Mouse (Mus musculus) liver, embryonic 12.5 days (tissue): Measurements from ENCODE around the gene Krtap16-3. TPM values are rescaled to one million over a fixed set of nuclear protein-coding genes. Genes with fewer than 3 reads are reported as not detected.

Source experiments
- ATAC-seq: fragments of 200-750 bp; cut with Nextera tagmentation; 2 replicates; pipeline ENCODE4 v1.8.0; 2017; ENCODE audit warnings: moderate number of reproducible peaks, mild to moderate bottlenecking, moderate library complexity
- H3K27ac ChIP-seq: fragments of 300-500 bp; sonication (generic); 2 replicates; pipeline ENCODE4 v1.5.1; 2016; ENCODE audit warnings: mild to moderate bottlenecking
- H3K27me3 ChIP-seq: fragments of 300-500 bp; sonication (generic); replicated peaks from 2 replicates; pipeline ENCODE4 v1.6.1; 2016; ENCODE audit warnings: mild to moderate bottlenecking, moderate library complexity
- H3K36me3 ChIP-seq: fragments of 300-500 bp; sonication (generic); 2 replicates; pipeline ENCODE4 v1.6.1; 2016; ENCODE audit warnings: mild to moderate bottlenecking, moderate library complexity
- H3K4me1 ChIP-seq: fragments of 300-500 bp; sonication (generic); 2 replicates; pipeline ENCODE4 v1.6.1; 2016
- H3K4me2 ChIP-seq: fragments of 300-500 bp; sonication (generic); 2 replicates; pipeline ENCODE4 v1.6.1; 2016; ENCODE audit warnings: mild to moderate bottlenecking, moderate library complexity
- H3K4me3 ChIP-seq: fragments of 300-500 bp; sonication (generic); 2 replicates; pipeline ENCODE4 v1.5.1; 2016; ENCODE audit warnings: mild to moderate bottlenecking, moderate library complexity
- H3K9ac ChIP-seq: fragments of 300-500 bp; sonication (generic); 2 replicates; pipeline ENCODE4 v1.6.1; 2016; ENCODE audit warnings: mild to moderate bottlenecking, moderate library complexity
- H3K9me3 ChIP-seq: fragments of 300-500 bp; sonication (generic); replicated peaks from 2 replicates; pipeline ENCODE4 v1.6.1; 2016; ENCODE audit warnings: mild to moderate bottlenecking, moderate library complexity
- WGBS: fragments of 180-500 bp; shearing (Covaris S2); methylation state at CpG from one replicate; pipeline ENCODE4 v1.1.7; 2016; ENCODE audit not compliant: insufficient replicate concordance; 5-methylcytosine and 5-hydroxymethylcytosine counted together
- polyA plus RNA-seq: library from polyadenylated mRNA; unstranded; fragments of >200 nt; fragmentation: Nextera tagmentation; extraction: Ambion mirVana; gene quantifications from 2 replicates; pipeline ENCODE4 v1.2.1, GENCODE M21; 2016

Krtap16-3 gene
- not detected in 2 replicates for polyA plus RNA-seq

GRCm38 (mm10) chr16:88962773-88963172 lies at the start of gene Krtap16-3:
Gene Krtap16-3 (minus strand): TSS chr16:88962873.
- Histone ChIP-seq H3K4me2 (no peak within 1 kb of the TSS), H3K4me3 (no peak within 1 kb of the TSS), H3K27ac (no peak within 1 kb of the TSS), H3K9ac (no peak within 1 kb of the TSS), H3K27me3 (no peaks in the 10 kb centered on the region), H3K36me3 (no peaks in the 10 kb centered on the region), H3K4me1 (no peaks in the 10 kb centered on the region), H3K9me3 (0 out of 2 replicates have a peak, but pooled peaks cover 4% of the 10 kb centered on the region)
- ATAC-seq, result no peak
- 73% methylated on average over 7 of the region's 7 CpGs for WGBS

- ATAC-seq, result no peak
- 68% methylated on average over 5 of the region's 5 CpGs for WGBS
- no peak within 1 kb of the TSS for H3K9ac ChIP-seq
- H3K4me2 ChIP-seq, result no peak within 1 kb of the TSS
- no peaks in the 10 kb centered on the region for H3K27me3 ChIP-seq
- no peaks in the 10 kb centered on the region for H3K9me3 ChIP-seq
- H3K4me3 ChIP-seq, result no peak within 1 kb of the TSS
- H3K36me3 ChIP-seq, result no peaks in the 10 kb centered on the region
- H3K27ac ChIP-seq, result no peak within 1 kb of the TSS
- H3K4me1 ChIP-seq, result no peaks in the 10 kb centered on the region
Measured at GRCm38 (mm10) chr16:89010659-89011058, 48.0 kb upstream of the Krtap16-3 start, which contains the start of gene Krtap22-2. Gene Krtap22-2 (minus strand): TSS chr16:89010759.

- WGBS, result 78% methylated on average over 6 of the region's 6 CpGs
- no peaks in the 10 kb centered on the region for H3K9me3 ChIP-seq
Measured at GRCm38 (mm10) chr16:88941106-88941505, 21.6 kb downstream of the Krtap16-3 start.

GRCm38 (mm10) chr16:88938252-88938651 lies 24.4 kb downstream of the Krtap16-3 start:
- no peak overlapping the region for H3K9ac ChIP-seq
- H3K27ac ChIP-seq, result no peak overlapping the region
- H3K4me2 ChIP-seq, result no peak overlapping the region
- 57% methylated on average over 7 of the region's 7 CpGs for WGBS
- H3K36me3 ChIP-seq, result no peaks in the 10 kb centered on the region
- H3K4me1 ChIP-seq, result no peaks in the 10 kb centered on the region
- H3K9me3 ChIP-seq, result no peaks in the 10 kb centered on the region
- no peak overlapping the region for H3K4me3 ChIP-seq
- ATAC-seq, result no peak
- H3K27me3 ChIP-seq, result no peaks in the 10 kb centered on the region

More at GRCm38 (mm10) chr16:88941106-88941505, 21.6 kb downstream of the Krtap16-3 start:
- H3K4me2 ChIP-seq, result no peak overlapping the region
- no peaks in the 10 kb centered on the region for H3K36me3 ChIP-seq
- H3K9ac ChIP-seq, result no peak overlapping the region
- no peak overlapping the region for H3K27ac ChIP-seq
- H3K27me3 ChIP-seq, result no peaks in the 10 kb centered on the region
- ATAC-seq, result no peak
- H3K4me3 ChIP-seq, result no peak overlapping the region
- no peaks in the 10 kb centered on the region for H3K4me1 ChIP-seq

- H3K36me3 ChIP-seq, result no peaks in the 10 kb centered on the region
- 71% methylated on average over 3 of the region's 3 CpGs for WGBS
- no peak for ATAC-seq
- H3K4me3 ChIP-seq, result no peak within 1 kb of the TSS
- no peak within 1 kb of the TSS for H3K4me2 ChIP-seq
- no peaks in the 10 kb centered on the region for H3K27me3 ChIP-seq
- no peaks in the 10 kb centered on the region for H3K9me3 ChIP-seq
- no peak within 1 kb of the TSS for H3K27ac ChIP-seq
- no peak within 1 kb of the TSS for H3K9ac ChIP-seq
- no peaks in the 10 kb centered on the region for H3K4me1 ChIP-seq
Measured at GRCm38 (mm10) chr16:88932165-88932564, 30.5 kb downstream of the Krtap16-3 start, which contains the start of gene Krtap19-9b. Gene Krtap19-9b (minus strand): TSS chr16:88932265.

Other genes starting within 250 kb of the Krtap16-3 start
- not detected in 2 replicates for gene Krtap13-1, start 234.0 kb downstream of the Krtap16-3 start, polyA plus RNA-seq
- not detected in 2 replicates for gene Krtap13, start 211.2 kb downstream of the Krtap16-3 start, polyA plus RNA-seq
- not detected in 2 replicates for gene 2310034C09Rik, start 204.0 kb downstream of the Krtap16-3 start, polyA plus RNA-seq
- gene 2310057N15Rik, start 188.7 kb downstream of the Krtap16-3 start, polyA plus RNA-seq, result not detected in 2 replicates
- not detected in 2 replicates for gene Gm5965, start 185.0 kb downstream of the Krtap16-3 start, polyA plus RNA-seq
- gene Gm20741, start 150.7 kb downstream of the Krtap16-3 start, polyA plus RNA-seq, result not detected in 2 replicates
- not detected in 2 replicates for gene Krtap15, start 142.7 kb downstream of the Krtap16-3 start, polyA plus RNA-seq
- gene Krtap14, start 136.7 kb downstream of the Krtap16-3 start, polyA plus RNA-seq, result not detected in 2 replicates
- gene Krtap19-1, start 93.5 kb downstream of the Krtap16-3 start, polyA plus RNA-seq, result not detected in 2 replicates
- gene Krtap19-2, start 88.6 kb downstream of the Krtap16-3 start, polyA plus RNA-seq, result not detected in 2 replicates
- gene Krtap19-3, start 84.8 kb downstream of the Krtap16-3 start, polyA plus RNA-seq, result not detected in 2 replicates
- not detected in 2 replicates for gene Krtap19-4, start 77.8 kb downstream of the Krtap16-3 start, polyA plus RNA-seq
- not detected in 2 replicates for gene Krtap19-5, start 66.4 kb downstream of the Krtap16-3 start, polyA plus RNA-seq
- gene Krtap19-9b, start 30.6 kb downstream of the Krtap16-3 start, polyA plus RNA-seq, result not detected in 2 replicates
- gene Krtap22-2, start 47.9 kb upstream of the Krtap16-3 start, polyA plus RNA-seq, result not detected in 2 replicates
- gene Gm10229, start 52.4 kb upstream of the Krtap16-3 start, polyA plus RNA-seq, result not detected in 2 replicates
- gene Krtap6-1, start 68.8 kb upstream of the Krtap16-3 start, polyA plus RNA-seq, result not detected in 2 replicates
- not detected in 2 replicates for gene Gm10228, start 78.6 kb upstream of the Krtap16-3 start, polyA plus RNA-seq
- gene Krtap6-5, start 85.0 kb upstream of the Krtap16-3 start, polyA plus RNA-seq, result not detected in 2 replicates
- not detected in 2 replicates for gene 1110025L11Rik, start 101.1 kb upstream of the Krtap16-3 start, polyA plus RNA-seq
- not detected in 2 replicates for gene Krtap6-3, start 121.1 kb upstream of the Krtap16-3 start, polyA plus RNA-seq
- gene Gm6358, start 178.0 kb upstream of the Krtap16-3 start, polyA plus RNA-seq, result not detected in 2 replicates
- gene Gm10061, start 188.2 kb upstream of the Krtap16-3 start, polyA plus RNA-seq, result not detected in 2 replicates
- not detected in 2 replicates for gene Gm9789, start 195.1 kb upstream of the Krtap16-3 start, polyA plus RNA-seq
- gene Gm7735, start 206.6 kb upstream of the Krtap16-3 start, polyA plus RNA-seq, result not detected in 2 replicates
- not detected in 2 replicates for gene 1110057P08Rik, start 211.9 kb upstream of the Krtap16-3 start, polyA plus RNA-seq
- gene Krtap20-2, start 243.0 kb upstream of the Krtap16-3 start, polyA plus RNA-seq, result not detected in 2 replicates